Comparison of ENCODE assay signal across 9 mouse cellular contexts in the genomic region with DNA sequence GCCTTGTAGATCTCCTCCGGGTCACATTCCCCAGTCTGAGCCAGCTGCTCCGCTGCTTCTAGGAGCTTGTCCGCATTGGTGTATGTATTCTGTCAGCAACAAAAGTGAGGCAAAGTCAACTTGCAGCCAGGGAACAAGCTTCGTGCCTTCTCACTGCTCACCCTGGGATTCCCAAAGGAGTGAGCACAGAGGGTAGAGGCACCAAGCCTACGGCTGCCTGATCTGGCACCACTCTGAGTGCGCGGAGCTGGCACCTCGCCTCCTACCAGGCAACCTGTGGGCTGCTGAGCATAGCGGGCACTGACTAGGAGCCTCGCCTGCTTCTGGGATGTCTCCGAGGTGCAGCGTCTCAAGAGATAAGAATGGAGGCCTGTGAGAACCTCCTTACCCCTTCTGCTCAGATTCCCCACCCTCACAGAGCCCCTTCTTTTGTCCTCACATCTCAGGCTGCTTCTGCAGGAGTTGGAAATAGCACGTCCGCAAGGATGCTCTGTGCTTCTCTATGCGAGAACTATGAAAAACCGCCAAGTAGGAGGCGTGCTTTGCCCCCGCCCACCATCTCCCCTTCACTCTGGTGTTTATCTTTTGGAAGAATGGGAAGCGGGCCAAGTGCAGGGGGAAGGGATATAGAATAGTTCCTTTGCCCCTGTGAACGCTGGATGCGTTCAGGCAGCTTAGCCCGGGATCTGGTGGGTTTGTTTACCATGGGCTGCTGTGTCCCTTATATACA.
DNase-seq lines count a peak whose midpoint lies in the region; ATAC-seq and TF ChIP-seq lines count a peak whose summit lies in the region.
"Had no signal": no experiment of that assay in that cellular context is flagged by ENCODE, and none has a peak within 500 bp of the region (broad histone marks: within the 10 kb centered on the region; RNA-seq: fewer than 3 reads in every experiment).

No protein-coding gene starts in this region.

- ATAC-seq in liver, embryonic 12.5 days: no peak
- peak; percentile 76 for ATAC-seq in forebrain, embryonic 13.5 days
- ATAC-seq in inflammation-experienced regulatory T-cells, adult 6 months: no peak

- no peak for TF ChIP-seq CTCF in cerebellum, adult 2 months (IDR thresholded peaks at IDR 0.05; ENCODE audit: borderline replicate concordance, insufficient read depth, low read depth, low read length)

- no peak for TF ChIP-seq POLR2A in cerebellum, adult 2 months (IDR thresholded peaks at IDR 0.05; ENCODE audit: borderline replicate concordance, insufficient read depth, low read length)

- no peaks in the 10 kb centered on the region for H3K36me3 ChIP-seq in liver, embryonic 12.5 days
- peaks cover 5% of the 10 kb centered on the region; the same call in 1 of the 2 replicates for H3K36me3 ChIP-seq in forebrain, embryonic 13.5 days (ENCODE audit: poor library complexity, severe bottlenecking)

- DNase-seq in liver: peak; percentile 29
- peak; percentile 50 for DNase-seq in heart, postnatal 4 days
- peak; percentile 44 to 53 for DNase-seq in lung, postnatal 4 days
- no peak for DNase-seq in urinary bladder, adult 2 months (ENCODE audit: low spot score)
- DNase-seq in cerebellum, adult 2 months: no peak

- no peaks in the 10 kb centered on the region for H3K4me1 ChIP-seq in liver, embryonic 12.5 days
- H3K4me1 ChIP-seq in forebrain, embryonic 13.5 days: peaks cover 33% of the 10 kb centered on the region
- H3K4me1 ChIP-seq in cerebellum, adult 2 months (ENCODE audit: control insufficient read depth, insufficient read depth, low read length): no peaks in the 10 kb centered on the region

- H3K4me2 ChIP-seq in liver, embryonic 12.5 days: no peak overlapping the region
- H3K4me2 ChIP-seq in forebrain, embryonic 13.5 days: peak overlapping the region; percentile 25; the same call in 1 of the 2 replicates
- H3K4me2 ChIP-seq: limb, embryonic 13.5 days had no signal

- no peak overlapping the region for H3K4me3 ChIP-seq in liver, embryonic 12.5 days
- no peak overlapping the region for H3K4me3 ChIP-seq in forebrain, embryonic 13.5 days
- no peak overlapping the region for H3K4me3 ChIP-seq in cerebellum, adult 2 months (replicated peaks; ENCODE audit: insufficient read depth, low read depth, low read length)
- H3K4me3 ChIP-seq: limb, embryonic 13.5 days had no signal

- no peaks in the 10 kb centered on the region for H3K27me3 ChIP-seq in liver, embryonic 12.5 days (replicated peaks)
- no peaks in the 10 kb centered on the region for H3K27me3 ChIP-seq in forebrain, embryonic 13.5 days
- H3K27me3 ChIP-seq in cerebellum, adult 2 months (ENCODE audit: control insufficient read depth, insufficient read depth, low read length): no peaks in the 10 kb centered on the region; the same call in 1 of the 2 replicates
- H3K27me3 ChIP-seq: limb, embryonic 13.5 days had no signal

- 63% methylated on average over 22 of the region's 22 CpGs for WGBS in liver, embryonic 12.5 days (ENCODE audit: insufficient replicate concordance)
- 56% methylated on average over 22 of the region's 22 CpGs for WGBS in forebrain, embryonic 13.5 days
- WGBS in cerebellum, adult 2 months: 22% methylated on average over 22 of the region's 22 CpGs

- H3K9ac ChIP-seq in liver, embryonic 12.5 days: no peak overlapping the region
- H3K9ac ChIP-seq in forebrain, embryonic 13.5 days: no peak overlapping the region
- H3K9ac ChIP-seq: limb, embryonic 13.5 days had no signal

- no peaks in the 10 kb centered on the region for H3K9me3 ChIP-seq in liver, embryonic 12.5 days (replicated peaks)
- no peaks in the 10 kb centered on the region for H3K9me3 ChIP-seq in forebrain, embryonic 13.5 days (replicated peaks)
- H3K9me3 ChIP-seq: limb, embryonic 13.5 days had no signal

- H3K27ac ChIP-seq in liver, embryonic 12.5 days: no peak overlapping the region
- H3K27ac ChIP-seq in forebrain, embryonic 13.5 days: 0 out of 2 replicates have a peak overlapping the region, but pooled peaks have one; percentile 1
- H3K27ac ChIP-seq in cerebellum, adult 2 months (ENCODE audit: insufficient read depth, low read length): no peak overlapping the region
- H3K27ac ChIP-seq: limb, embryonic 13.5 days had no signal

Comparison
In these comparisons a context has a peak if more than half of its experiments do, and no peak if none do; other contexts are left out.
1. DNase-seq: peak in liver (single experiment), heart, postnatal 4 days (single experiment) and lung, postnatal 4 days (2 of 2); none in urinary bladder, adult 2 months (single experiment) and cerebellum, adult 2 months (0 of 2).